Mouse (Mus musculus) thymus, postnatal 14 days (tissue): Measurements from ENCODE around the gene Kpna3.
A peak's percentile ranks its signal among the peaks of the same experiment; 100 is the strongest.
"Not testable (repeated sequence)": the region's sequence is repeated elsewhere in the genome, so short reads cannot be mapped to it uniquely, and the experiment has no call there.

Experiments used
- DNase-seq: peaks from one replicate; pipeline ENCODE4 v3.0.0; 2021

The Kpna3 gene

DNA sequence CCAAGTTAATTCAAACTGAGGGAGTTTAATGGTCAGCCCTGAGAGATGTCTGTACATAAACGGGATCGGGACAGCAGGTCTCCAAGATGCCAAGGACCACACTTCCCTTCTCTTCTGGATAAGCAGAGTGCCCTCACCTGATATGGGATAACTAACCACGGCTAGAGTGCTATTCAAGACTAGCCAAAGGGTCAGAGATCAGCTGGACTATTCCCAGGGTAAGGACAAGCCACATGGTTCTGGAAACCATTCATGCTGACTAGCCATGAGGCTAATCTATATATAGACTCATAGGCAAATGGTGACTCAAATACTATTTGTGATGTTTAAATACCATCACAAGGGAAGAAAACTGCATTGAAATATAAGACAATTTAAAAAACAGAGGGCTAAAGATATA lies 49.1 kb downstream of the Kpna3 start:
- no peak for DNase-seq

DNA sequence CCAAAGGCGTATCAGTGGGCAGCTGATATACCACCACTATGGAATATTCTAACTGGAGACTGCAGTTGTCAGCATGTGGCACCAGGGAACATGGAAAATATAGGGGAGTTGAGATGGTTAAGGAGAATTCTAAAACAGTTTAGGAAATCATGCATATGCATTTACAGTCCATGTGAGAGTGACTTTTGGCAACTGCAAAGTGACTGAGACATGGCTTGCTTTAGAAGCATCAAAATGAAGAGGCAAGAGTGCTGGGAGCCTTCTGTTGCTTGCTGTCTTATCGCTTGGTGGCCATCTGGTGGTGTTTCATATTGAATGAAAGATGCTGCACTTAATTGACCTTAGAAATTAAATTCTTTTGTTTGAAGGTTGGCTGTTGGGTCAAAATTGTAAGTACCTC lies 72.4 kb downstream of the Kpna3 start:
- DNase-seq = no peak

DNA sequence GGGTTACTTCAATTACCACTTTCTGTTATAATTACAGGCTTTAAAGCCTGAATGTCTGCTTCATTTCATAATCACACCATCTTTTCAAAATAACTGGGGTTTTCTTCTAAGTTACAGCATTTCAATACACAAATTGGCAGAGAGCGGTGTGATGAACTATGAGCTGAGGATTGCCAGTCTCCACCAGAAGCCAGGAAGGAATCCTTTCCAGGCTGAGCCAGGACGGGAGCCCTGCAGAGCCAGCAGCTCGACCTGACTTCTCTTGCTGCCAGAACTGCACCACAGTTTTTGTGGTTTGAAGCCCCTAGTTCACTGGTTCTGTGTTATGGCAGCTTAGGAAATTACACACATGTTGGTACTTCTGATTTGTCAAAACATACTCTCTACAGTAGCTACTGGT lies 75.0 kb downstream of the Kpna3 start:
- no peak for DNase-seq

- no peak for DNase-seq
These were observed 75.9 kb downstream of the Kpna3 start for GRCm38 (mm10) chr14:61363734-61364133.

GRCm38 (mm10) chr14:61362268-61362667 lies 77.4 kb downstream of the Kpna3 start:
- no peak for DNase-seq

GRCm38 (mm10) chr14:61360981-61361511 lies 78.6 kb downstream of the Kpna3 start:
- DNase-seq = no peak

DNA sequence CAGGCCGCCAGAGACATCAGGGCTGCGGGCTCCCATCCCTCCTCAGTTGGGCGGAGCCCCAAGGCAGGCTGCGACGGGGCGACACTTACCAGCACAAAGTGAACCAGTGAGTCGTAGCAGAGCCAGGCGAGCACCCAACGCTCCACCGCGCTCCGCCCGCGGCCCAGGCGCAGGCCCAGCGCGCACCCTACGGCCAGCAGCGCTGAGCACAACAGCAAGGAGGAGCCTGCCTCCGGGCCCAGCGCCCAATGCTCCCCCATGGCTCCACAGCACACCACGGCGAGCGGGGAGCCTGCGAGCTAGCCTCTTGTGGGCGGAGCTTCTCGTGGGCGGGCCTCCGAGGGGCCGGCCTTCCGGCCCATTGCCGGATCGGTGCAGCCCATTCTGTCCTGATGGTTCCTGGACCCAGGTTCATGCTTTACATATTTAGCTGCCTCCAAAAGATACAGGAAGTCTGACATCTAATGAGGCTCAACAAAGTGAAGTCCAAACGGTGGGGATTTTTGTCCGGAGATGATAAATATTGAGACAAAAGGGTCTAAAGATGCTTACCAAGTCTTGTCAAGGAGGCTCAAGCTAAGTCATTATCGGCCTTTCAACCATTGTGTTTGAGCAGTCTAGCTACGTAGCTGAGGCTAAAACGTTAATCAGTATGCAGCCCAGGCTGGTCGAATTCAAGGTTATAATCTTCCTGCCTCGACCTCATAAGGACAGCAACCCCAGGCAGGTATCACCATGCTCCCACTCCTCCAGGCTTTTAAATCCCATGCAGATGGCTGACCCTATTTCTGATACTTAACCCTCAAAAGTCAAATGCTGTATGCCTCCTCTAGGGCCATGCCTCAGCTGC lies 79.3 kb downstream of the Kpna3 start, which contains the start of gene Ebpl:
Ebpl (minus strand) TSS at position 309 of the 850 bp plus-strand sequence.
- DNase-seq = peak; percentile 90

DNA sequence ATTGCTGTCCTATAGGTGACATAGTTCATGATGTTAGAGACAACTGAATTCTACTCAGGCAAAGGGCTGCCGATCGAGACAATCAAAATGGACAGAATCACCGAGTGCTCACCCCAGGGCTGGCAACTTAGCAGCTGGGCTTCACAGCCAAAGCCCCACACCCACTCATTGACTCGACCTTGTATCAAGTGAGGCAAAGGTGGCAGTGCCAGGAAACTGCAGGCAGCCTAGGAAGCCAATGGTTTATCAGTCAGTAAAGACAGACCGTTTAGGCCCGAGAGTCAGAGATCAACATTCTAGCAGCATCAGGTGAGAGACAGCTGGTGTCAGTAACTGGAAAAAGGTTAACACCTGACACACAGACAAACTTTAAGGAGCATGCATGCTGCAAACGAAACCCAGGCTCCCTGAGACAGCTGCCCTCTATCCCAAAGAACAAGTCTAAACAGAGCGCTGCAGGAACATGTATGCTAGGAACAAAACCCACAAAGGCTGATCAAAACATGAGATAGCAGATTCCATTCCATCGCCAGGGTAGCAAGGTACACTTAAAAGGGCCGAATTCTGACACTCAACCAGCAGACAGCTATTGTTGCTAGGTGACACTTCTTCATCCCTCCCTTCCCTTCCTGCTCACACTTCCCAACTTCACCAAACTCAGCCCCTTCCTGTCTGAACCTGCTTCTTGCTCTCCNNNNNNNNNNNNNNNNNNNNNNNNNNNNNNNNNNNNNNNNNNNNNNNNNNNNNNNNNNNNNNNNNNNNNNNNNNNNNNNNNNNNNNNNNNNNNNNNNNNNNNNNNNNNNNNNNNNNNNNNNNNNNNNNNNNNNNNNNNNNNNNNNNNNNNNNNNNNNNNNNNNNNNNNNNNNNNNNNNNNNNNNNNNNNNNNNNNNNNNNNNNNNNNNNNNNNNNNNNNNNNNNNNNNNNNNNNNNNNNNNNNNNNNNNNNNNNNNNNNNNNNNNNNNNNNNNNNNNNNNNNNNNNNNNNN lies 85.1 kb downstream of the Kpna3 start:
- DNase-seq = no peak

DNA sequence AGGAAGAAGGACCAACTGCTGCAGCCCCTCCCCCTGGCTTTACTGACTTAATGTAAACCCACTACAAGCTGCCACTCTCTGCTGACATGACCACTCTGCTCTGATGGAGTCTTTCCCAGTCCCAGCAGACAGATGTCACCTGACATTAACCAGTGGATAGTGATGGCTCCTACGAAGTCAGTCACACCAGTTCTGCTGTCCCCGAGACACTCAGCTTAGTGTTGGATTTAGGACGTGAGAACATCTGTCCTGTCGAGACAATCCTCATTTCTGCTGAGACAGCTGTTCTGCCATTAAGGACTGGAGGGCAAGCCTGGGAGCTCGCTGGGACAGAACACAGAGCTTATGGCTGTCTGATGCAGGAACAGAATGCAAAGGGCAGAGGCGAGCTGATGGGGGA lies 88.9 kb downstream of the Kpna3 start:
- no peak for DNase-seq

GRCm38 (mm10) chr14:61349876-61350275 lies 89.8 kb downstream of the Kpna3 start:
- DNase-seq = no peak

GRCm38 (mm10) chr14:61346827-61347698 lies 92.6 kb downstream of the Kpna3 start:
- DNase-seq = no peak

DNA sequence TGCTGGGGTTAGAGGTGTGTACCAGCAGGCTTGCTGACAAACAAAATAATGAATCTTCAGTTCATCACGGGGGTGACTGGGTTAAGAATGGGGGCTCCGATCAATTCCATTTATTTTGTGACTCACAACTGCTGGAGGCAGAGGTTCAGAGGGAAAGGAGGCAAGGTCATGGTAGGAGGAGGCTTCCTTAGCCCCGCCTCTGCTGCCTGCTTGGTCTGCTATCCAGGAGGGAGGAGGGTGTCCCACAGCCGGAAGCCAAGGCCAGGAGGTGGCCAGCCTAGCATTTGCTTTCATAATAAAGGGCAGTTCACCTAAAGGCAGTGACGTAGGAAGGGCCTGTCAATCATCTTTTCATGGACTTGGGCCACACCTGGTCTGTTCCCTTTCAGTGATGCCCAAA lies 95.1 kb downstream of the Kpna3 start:
- no peak for DNase-seq

DNA sequence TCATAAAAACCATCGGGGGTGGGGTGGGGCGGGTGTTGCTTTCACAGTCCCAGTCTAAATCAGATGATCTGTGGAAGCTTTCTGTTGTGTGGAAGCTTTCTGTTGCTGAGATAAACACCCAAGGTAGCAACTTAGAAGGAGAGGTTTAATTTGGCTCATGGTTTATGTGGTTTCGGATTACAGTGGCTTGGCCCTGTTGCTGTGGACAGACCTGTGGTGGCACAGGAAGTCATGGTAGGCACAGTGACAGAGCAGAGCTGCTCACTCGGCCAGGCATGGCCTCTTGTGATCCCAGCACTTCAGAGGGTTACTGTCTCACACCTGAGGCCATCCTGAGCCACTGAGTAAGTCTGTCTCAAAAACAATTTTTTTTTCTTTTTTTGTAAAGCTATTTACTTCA lies 100.3 kb downstream of the Kpna3 start:
- no peak for DNase-seq

GRCm38 (mm10) chr14:61330996-61331561 lies 108.6 kb downstream of the Kpna3 start:
- peak; percentile 78 for DNase-seq

- no peak for DNase-seq
These were observed 109.1 kb downstream of the Kpna3 start for GRCm38 (mm10) chr14:61330591-61330990.

DNA sequence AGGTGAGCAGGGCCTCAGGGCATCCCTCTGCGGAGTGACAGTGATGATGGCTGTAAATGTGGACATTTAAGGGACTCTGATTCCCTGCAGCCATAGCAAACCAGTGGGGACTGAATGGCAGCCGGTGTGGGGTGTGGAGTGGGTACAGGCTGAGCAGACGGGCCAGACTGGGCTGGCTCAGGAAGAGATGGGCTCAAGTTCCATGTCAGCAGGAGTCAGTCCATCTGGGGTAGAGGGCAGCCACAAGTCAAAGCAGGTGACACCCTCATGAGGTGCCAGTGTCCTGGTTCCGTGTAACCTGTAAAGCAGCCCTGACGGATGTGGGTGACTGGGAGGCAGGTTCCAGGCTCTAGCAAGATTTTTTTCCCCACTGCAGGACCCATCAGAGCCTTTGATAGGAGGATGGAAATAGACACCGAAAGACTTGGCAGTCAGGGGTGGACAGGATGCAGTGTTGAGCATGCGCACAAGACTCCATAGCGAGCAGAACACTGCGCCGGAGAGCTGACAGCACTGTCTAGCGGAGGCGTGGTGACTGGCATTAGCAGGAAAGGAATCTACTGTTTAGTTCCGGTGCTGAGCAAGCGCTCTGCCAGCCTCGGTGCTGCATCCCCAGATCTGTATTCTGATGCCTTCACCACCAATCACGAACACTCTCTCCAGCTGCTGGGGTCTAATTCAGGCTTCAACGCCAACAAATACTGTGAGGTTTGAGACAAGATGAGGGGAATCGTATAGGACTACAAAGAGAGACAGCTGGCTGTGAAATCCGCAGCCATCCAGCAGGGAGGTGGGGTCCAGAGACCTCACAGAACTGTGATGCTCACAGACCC lies 111.8 kb downstream of the Kpna3 start:
- peak; percentile 79 for DNase-seq

DNA sequence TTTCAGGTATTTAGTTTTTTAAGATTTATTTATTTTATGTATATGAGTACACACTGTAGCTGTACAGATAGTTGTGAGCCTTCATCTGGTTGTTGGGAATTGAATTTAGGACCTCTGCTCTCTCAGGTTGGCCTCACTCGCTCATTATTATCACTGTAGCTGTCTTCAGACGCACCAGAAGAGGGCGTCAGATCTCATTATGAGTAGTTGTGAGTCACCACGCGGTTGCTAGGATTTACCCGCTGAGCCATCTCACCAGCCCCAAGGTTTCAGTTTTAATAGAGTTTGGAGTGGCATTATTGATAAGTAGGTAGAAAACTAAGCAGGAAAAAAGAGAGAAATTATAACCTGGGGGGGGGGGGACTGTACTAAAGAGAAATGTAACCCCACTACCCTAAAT lies 112.7 kb downstream of the Kpna3 start:
- not testable (repeated sequence) for DNase-seq

DNA sequence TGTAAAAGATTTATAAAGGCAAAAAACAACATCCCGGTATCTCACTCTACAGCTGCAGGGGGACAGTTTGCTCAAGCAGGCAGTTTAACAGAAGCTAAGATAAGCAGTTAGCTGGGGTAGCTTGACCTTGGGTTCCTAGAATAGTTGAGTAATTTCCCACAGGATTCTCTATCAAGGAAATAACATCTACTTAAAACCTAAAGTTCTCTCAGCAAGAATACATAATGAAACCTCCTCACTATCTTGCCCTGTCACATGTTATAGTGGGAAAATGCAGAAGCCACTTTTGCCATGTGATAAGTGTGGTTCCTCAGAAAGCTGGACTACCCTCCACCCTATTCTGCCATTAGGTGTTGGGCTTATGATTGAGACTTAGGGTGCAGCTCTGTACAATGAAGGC lies 116.9 kb downstream of the Kpna3 start:
- no peak for DNase-seq

DNA sequence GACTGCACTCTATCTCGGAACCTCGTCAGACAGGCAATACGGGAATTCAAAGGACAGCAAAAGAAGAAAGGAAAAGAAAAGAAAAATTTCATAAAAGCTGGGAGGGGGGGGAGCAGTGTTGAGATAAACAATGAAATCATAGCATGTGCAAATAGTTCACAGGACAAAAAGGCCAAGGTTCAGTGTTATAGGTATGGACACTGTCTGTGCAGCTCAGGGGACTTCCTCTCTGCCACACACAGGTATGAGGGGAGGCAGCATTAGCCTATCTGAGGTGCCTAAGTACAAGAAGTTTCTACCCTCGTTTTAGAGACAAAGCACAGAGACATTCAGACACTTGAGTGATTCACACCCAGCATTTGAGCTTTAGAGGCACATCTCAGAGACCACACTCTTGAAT lies 118.5 kb downstream of the Kpna3 start:
- no peak for DNase-seq

DNA sequence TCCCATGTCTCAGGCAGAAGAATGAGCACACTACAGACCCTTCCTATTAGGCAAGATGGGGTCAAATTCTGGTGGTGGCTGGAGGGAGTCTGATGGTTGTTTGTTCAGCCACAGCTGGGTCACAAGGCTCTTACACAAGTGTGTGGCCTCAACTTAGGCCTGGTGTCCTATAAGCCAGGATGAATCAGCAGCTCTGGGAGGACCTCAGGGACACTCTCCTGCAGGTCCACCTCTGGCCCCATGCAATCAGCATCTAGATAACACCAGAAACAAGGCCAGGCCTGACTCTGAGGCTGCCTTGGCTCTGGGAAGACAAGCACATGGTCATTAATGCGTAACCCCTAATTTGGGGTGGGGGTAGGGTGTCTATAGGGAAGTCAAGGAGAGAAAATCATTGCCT lies 118.9 kb downstream of the Kpna3 start:
- DNase-seq = no peak

DNA sequence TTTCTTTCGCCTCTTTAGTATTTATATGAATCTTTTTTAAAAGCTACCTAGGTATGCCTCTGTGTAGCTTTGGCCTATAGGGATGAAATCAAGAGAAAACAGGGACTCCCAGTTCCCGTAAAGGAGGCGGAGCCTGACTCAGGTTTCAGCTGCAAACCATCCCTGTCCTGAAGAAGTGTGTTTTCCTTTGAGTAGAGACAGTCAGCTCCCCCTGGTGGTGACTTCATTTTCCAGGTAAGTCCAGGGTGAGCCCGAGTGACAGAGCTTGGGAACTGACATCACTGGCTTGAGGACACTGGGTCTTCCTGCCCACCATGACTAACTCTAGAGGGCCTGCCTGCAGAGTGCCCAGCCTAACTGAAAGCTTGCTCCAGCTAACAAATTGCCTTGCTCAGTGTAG lies 122.8 kb downstream of the Kpna3 start:
- peak; percentile 71 for DNase-seq
